Mouse (Mus musculus) limb, embryonic 13.5 days (tissue): ENCODE measurements around the gene Lpcat1. TPM values are rescaled to one million over a fixed set of nuclear protein-coding genes. Genes with fewer than 3 reads are reported as not detected.

Experiments
- ATAC-seq: fragments of 200-750 bp; cut with Nextera tagmentation; 2 replicates; pipeline ENCODE4 v1.8.0; 2017; ENCODE audit warnings: low read depth, moderate number of reproducible peaks, moderate TSS enrichment; ENCODE audit not compliant: low FRiP score
- H3K27ac ChIP-seq: fragments of 300-500 bp; sonication (generic); 2 replicates; pipeline ENCODE4 v1.5.1; 2015; ENCODE audit warnings: inconsistent platforms, mild to moderate bottlenecking, moderate library complexity
- H3K27me3 ChIP-seq: fragments of 300-500 bp; sonication (generic); 2 replicates; pipeline ENCODE4 v1.6.1; 2015; ENCODE audit warnings: mild to moderate bottlenecking, inconsistent platforms
- H3K36me3 ChIP-seq: fragments of 300-500 bp; sonication (generic); 2 replicates; pipeline ENCODE4 v1.6.1; 2015; ENCODE audit warnings: inconsistent platforms, mild to moderate bottlenecking, moderate library complexity
- H3K4me1 ChIP-seq: fragments of 300-500 bp; sonication (generic); 2 replicates; pipeline ENCODE4 v1.6.1; 2015; ENCODE audit warnings: inconsistent platforms
- H3K4me2 ChIP-seq: fragments of 300-500 bp; sonication (generic); replicated peaks from 2 replicates; pipeline ENCODE4 v1.6.1; 2015; ENCODE audit warnings: inconsistent platforms, mild to moderate bottlenecking, moderate library complexity
- H3K4me3 ChIP-seq: fragments of 300-500 bp; sonication (generic); 2 replicates; pipeline ENCODE4 v1.5.1; 2015; ENCODE audit warnings: moderate library complexity, mild to moderate bottlenecking, inconsistent platforms
- H3K9ac ChIP-seq: fragments of 300-500 bp; sonication (generic); 2 replicates; pipeline ENCODE4 v1.6.1; 2015; ENCODE audit warnings: mild to moderate bottlenecking, inconsistent platforms
- H3K9me3 ChIP-seq: fragments of 300-500 bp; sonication (generic); 2 replicates; pipeline ENCODE4 v1.6.1; 2016; ENCODE audit warnings: inconsistent platforms
- WGBS: fragments of 180-500 bp; shearing (Covaris S2); methylation state at CpG from one replicate; pipeline ENCODE4 v1.1.7; 2015; 5-methylcytosine and 5-hydroxymethylcytosine counted together
- polyA plus RNA-seq: library from polyadenylated mRNA; unstranded; fragments of >200 nt; fragmentation: Nextera tagmentation; extraction: Ambion mirVana; gene quantifications from 2 replicates; pipeline ENCODE4 v1.2.1, GENCODE M21; 2015

The Lpcat1 gene
- polyA plus RNA-seq, 1 experiment from 2014 or later = 53.6 TPM

DNA sequence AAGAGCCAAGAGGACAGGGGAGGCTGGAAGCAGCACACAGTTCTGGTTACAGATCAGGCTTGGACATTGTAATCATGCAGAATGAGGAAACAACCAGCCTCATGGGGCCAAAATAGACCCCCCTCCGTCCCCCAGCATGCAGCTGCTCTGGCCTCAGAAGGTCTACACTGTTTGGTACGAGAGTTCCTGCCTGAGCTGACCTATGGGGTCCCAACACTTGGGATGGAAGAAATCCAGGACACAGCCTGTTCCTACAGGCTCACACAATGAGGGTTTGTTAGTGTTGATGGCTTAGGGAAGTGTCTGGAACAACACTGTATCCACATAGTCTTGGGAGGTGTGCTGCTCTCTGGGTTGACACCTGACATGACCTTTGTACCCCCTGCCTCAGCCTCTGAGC, 18.8 kb upstream of the Lpcat1 start:
- Histone ChIP-seq H3K4me1 (peaks cover 28% of the 10 kb centered on the region), H3K27ac (peak overlapping the region; percentile 90; the same call in 1 of the 2 replicates), H3K36me3 (no peaks in the 10 kb centered on the region), H3K27me3 (0 out of 2 replicates have a peak, but pooled peaks cover 5% of the 10 kb centered on the region), H3K4me2 (no peak overlapping the region), H3K4me3 (no peak overlapping the region), H3K9me3 (no peaks in the 10 kb centered on the region), H3K9ac (no peak overlapping the region)
- ATAC-seq = no peak
- 51% methylated on average over 2 of the region's 2 CpGs for WGBS

DNA sequence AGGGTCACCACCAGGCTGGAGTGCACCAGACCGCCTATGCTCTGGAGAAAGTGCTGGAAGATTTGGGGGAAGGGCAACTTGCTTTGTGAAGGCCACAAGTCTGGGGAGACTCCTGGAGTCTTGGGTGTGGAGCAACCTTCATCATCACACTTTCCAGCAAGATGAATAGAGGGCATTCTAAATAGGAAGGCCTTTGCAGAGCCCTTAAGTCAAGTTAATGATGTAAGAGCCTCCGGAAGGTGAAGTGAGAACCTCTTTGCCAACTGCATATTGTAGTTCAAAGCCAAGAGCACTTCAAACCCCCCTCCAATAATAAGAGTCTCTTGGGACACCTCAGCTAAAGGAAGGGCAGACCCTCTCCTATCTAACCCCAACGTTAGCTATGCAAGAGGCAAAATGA, 18.3 kb upstream of the Lpcat1 start:
- no peak for ATAC-seq
- H3K4me3 ChIP-seq = no peak overlapping the region
- H3K27ac ChIP-seq = no peak overlapping the region
- WGBS = 79% methylated on average over 3 of the region's 3 CpGs
- H3K4me1 ChIP-seq = peaks cover 28% of the 10 kb centered on the region
- no peak overlapping the region for H3K4me2 ChIP-seq
- 0 out of 2 replicates have a peak, but pooled peaks cover 5% of the 10 kb centered on the region for H3K27me3 ChIP-seq
- H3K9ac ChIP-seq = no peak overlapping the region
- H3K9me3 ChIP-seq = no peaks in the 10 kb centered on the region
- no peaks in the 10 kb centered on the region for H3K36me3 ChIP-seq

DNA sequence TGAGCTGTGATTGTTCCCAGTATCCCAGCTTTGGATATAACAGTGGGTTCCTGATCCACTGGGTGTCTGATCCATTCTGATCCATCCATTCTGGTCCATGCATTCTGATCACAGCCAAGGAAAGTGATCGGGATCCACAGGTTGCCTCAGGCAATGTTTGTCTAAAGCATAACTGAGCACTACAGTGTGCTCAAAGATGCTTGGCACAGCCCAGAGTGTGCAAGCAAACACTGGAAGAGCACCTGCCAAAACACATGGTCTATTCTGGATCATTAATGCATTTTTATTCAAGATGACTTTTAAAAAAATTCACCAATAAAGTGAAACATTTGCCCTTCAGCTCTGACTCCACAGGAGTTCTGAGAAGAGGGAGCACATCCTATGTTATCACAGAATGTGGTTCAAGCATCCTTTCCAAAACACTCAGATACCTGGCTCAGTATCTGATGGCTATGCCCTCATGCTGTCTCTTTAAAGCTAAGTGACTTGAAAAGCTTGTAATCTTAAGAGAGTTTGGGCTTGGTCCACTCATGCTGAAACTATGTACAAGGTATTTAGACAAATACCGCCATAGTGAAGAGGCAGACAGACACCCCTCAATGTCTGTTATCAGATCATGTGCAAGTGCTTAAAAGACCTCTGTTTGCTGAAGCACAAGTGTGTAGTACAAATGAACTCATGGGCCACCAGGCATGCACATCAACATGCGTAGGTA, 13.3 kb upstream of the Lpcat1 start:
- Histone ChIP-seq H3K36me3 (no peaks in the 10 kb centered on the region), H3K9me3 (no peaks in the 10 kb centered on the region), H3K4me1 (no peaks in the 10 kb centered on the region), H3K4me3 (no peak overlapping the region), H3K27ac (no peak overlapping the region), H3K9ac (no peak overlapping the region), H3K4me2 (no peak overlapping the region), H3K27me3 (no peaks in the 10 kb centered on the region)
- ATAC-seq = no peak
- WGBS = 81% methylated on average over 3 of the region's 3 CpGs

DNA sequence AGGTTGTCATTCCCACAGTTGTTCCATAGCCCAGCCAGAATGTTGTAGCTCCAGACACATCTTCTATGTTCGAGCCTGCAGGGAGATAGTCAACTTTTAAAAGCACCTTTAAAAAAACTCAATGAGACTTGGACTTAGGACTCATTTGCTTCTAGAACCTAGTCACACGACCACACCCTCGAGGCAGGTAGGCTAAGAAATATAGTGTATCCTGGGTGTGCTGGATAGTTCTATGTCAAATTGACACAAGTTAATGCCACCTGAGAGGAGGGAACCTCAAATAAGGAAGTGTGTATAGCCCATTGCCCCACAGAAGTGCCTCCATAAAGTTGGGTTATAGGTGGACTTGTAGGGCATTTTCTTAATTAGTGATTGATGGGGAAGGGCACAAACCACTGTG, 11.7 kb upstream of the Lpcat1 start:
- H3K27ac ChIP-seq = no peak overlapping the region
- 0 out of 2 replicates have a peak, but pooled peaks cover 3% of the 10 kb centered on the region for H3K27me3 ChIP-seq

DNA sequence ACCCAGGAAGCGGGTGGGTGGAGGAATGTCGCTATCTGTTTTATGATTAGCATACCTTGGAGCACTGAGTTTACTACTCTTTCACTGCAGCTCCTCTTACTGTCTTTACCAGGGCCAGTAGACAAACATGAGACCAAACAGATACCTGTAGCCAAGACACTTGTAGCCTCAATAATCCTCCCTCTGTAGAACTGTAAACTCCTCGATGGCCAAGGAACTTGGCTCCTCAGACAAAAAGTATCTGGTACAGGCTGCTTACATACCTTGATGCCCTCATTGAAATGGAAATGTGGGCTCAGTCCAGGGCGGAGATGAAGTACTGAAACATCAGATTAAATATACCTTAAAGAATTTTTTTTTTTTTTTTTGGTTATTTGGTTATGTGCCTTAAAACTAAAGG, 9.7 kb upstream of the Lpcat1 start:
- ATAC-seq = no peak

More for the DNA sequence above, 11.7 kb upstream of the Lpcat1 start:
- Histone ChIP-seq H3K36me3 (no peaks in the 10 kb centered on the region), H3K9ac (no peak overlapping the region), H3K4me2 (no peak overlapping the region), H3K9me3 (no peaks in the 10 kb centered on the region), H3K4me3 (no peak overlapping the region), H3K4me1 (no peaks in the 10 kb centered on the region)
- no peak for ATAC-seq
- WGBS = 76% methylated on average over 3 of the region's 3 CpGs

DNA sequence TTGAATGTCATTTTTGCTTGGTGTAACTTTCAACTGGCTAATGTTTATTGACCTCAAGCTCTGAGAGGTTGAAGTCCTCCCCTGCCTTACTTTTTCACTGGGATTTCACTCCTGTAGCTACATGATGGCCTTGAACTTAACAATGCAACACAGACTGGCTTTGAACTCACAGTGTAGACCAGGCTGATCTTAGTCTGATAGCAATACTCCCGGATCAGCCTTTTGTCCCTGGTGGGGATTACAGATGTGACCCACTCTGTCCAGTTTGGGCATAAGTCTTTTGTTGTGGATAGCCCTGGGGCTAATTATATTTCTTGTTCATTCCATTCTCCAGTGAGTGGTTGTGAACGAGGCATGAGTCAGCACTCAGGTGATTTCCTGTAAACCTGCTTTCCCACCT, 9.3 kb upstream of the Lpcat1 start:
- Histone ChIP-seq H3K9me3 (no peaks in the 10 kb centered on the region), H3K4me2 (no peak overlapping the region), H3K9ac (no peak overlapping the region), H3K36me3 (no peaks in the 10 kb centered on the region), H3K27me3 (0 out of 2 replicates have a peak, but pooled peaks cover 3% of the 10 kb centered on the region), H3K4me1 (no peaks in the 10 kb centered on the region), H3K4me3 (no peak overlapping the region), H3K27ac (no peak overlapping the region)
- no peak for ATAC-seq
- 81% methylated on average over 2 of the region's 2 CpGs for WGBS

More for the DNA sequence above, 9.7 kb upstream of the Lpcat1 start:
- no peaks in the 10 kb centered on the region for H3K4me1 ChIP-seq
- WGBS = 87% methylated on average over 4 of the region's 4 CpGs
- no peak overlapping the region for H3K9ac ChIP-seq
- H3K27ac ChIP-seq = no peak overlapping the region
- H3K4me2 ChIP-seq = no peak overlapping the region
- 0 out of 2 replicates have a peak, but pooled peaks cover 3% of the 10 kb centered on the region for H3K27me3 ChIP-seq
- H3K4me3 ChIP-seq = no peak overlapping the region
- no peaks in the 10 kb centered on the region for H3K9me3 ChIP-seq
- no peaks in the 10 kb centered on the region for H3K36me3 ChIP-seq

DNA sequence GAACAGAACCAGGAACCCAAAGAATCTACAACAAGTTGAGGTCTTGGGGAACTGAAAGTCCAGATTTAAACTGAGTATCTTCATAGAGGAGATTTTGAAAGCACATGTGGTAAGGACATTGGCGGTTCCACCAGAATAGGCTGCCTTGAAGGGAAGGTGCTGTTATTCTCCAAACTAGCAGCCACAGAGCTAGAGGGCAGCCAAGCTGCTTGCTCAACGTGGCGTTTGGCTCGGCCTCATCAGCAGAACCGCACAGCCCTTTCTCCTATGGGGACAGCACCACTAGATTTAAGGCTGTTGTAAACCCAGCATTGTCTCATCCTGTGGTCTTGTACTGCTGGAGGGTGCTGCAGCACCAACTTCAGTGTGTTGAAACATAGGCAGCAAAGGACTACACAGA, 8.3 kb upstream of the Lpcat1 start:
- Histone ChIP-seq H3K27ac (no peak overlapping the region), H3K4me1 (no peaks in the 10 kb centered on the region), H3K36me3 (no peaks in the 10 kb centered on the region), H3K9ac (no peak overlapping the region), H3K4me3 (no peak overlapping the region), H3K9me3 (no peaks in the 10 kb centered on the region), H3K4me2 (no peak overlapping the region), H3K27me3 (0 out of 2 replicates have a peak, but pooled peaks cover 3% of the 10 kb centered on the region)
- no peak for ATAC-seq
- 66% methylated on average over 5 of the region's 5 CpGs for WGBS

DNA sequence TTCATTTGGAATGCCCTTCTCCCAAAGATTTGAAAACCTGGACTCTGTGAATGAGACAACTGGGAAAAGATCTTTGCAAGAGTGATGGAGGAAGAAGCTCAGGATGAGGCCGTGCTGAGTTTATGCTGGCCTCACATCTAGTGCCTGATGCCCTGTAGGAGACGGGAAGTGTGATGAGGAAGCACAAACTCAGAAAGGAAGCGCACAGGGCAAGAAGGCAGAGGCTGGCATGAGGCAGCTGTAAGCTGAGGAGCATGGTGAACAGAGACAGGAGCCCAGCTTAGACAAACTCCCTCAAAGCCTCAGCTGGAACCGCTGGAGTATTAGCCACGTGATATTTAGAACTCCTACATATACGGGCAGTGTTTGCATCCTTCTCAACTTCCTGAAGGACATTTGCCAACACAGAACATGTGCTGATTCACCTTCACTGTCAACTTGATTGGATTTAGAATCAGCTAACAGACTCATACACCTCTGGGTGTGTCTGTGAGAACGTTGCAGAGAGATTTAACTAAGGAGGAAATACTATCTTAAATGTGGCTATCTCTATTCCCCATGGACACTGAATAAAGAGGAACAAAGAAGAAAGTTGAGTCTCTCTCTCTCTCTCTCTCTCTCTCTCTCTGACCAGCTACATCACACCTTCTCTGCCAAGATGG, 7.7 kb upstream of the Lpcat1 start:
- WGBS = 71% methylated on average over 7 of the region's 7 CpGs
- no peaks in the 10 kb centered on the region for H3K36me3 ChIP-seq

DNA sequence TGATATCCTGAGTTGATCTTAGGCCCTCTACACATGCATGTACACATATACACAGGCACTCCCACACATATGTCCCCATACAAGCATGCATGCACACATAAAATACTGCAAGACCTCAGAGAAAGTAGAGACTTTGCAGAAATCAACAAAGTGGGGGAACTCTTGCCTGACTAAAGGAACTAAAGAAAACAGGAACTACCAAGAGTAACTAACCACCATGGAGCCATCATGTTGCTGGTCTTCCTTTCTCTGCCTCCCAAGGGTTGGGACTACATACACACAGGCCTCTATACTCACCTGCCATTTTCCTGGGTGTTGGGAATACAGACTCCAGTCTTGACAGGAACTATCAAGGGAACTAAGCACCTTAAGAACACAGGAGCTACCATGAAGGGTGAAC, 5.4 kb upstream of the Lpcat1 start:
- Histone ChIP-seq H3K4me3 (no peak overlapping the region), H3K9ac (no peak overlapping the region), H3K9me3 (no peaks in the 10 kb centered on the region), H3K4me2 (no peak overlapping the region), H3K36me3 (no peaks in the 10 kb centered on the region), H3K4me1 (peaks cover 11% of the 10 kb centered on the region), H3K27me3 (0 out of 2 replicates have a peak, but pooled peaks cover 3% of the 10 kb centered on the region), H3K27ac (no peak overlapping the region)
- no peak for ATAC-seq

More for the DNA sequence above, 7.7 kb upstream of the Lpcat1 start:
- Histone ChIP-seq H3K9ac (no peak overlapping the region), H3K27ac (no peak overlapping the region), H3K4me3 (no peak overlapping the region), H3K27me3 (0 out of 2 replicates have a peak, but pooled peaks cover 3% of the 10 kb centered on the region), H3K9me3 (no peaks in the 10 kb centered on the region), H3K4me1 (no peaks in the 10 kb centered on the region), H3K4me2 (no peak overlapping the region)
- no peak for ATAC-seq

DNA sequence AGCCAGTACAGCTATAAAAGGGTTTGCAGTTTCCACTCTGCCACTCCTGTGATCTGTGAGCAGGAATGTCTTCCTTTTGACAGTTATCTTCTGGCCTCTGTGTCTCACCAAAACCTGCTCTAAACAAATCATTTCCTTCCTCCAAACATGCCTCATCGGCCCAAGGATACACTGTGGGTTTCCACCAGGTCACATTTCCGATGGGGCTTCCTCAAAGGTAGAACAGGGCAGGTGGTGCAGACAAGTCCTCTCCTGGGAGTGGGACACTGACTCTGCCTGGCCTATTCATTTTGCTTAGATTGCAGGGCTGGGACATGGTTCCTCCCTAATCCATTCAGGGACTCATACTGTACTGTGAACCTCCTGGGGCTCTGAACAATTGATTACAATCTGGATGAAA, 1.8 kb upstream of the Lpcat1 start:
- Histone ChIP-seq H3K4me3 (no peak overlapping the region), H3K9me3 (no peaks in the 10 kb centered on the region), H3K4me2 (no peak overlapping the region), H3K36me3 (peaks cover 6% of the 10 kb centered on the region; the same call in 1 of the 2 replicates), H3K27ac (no peak overlapping the region; the same call in 1 of the 2 replicates), H3K4me1 (peaks cover 34% of the 10 kb centered on the region), H3K9ac (no peak overlapping the region), H3K27me3 (no peaks in the 10 kb centered on the region)
- ATAC-seq = no peak
- WGBS = 65% methylated on average over 2 of the region's 2 CpGs

DNA sequence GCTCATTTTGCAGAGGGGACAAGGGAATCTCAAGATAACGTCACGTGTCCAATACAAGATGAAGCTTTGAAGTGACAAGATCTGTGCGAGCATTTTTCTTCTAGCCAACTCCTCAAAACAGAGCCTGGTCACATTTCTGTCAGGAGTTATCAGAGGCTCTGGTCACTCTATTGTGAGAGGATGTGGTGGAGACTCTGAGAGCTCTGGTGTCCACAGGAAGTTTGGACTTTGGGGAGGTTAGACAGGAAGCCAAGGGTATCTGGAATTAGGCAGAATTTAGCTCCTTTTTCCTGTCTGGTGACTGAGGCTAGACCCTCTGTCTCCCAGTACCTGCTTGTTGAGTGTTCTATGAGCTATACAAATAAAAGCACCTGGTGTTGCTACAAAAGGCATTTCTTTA, 586 bp upstream of the Lpcat1 start:
- no peaks in the 10 kb centered on the region for H3K27me3 ChIP-seq
- H3K36me3 ChIP-seq = peaks cover 10% of the 10 kb centered on the region; the same call in 1 of the 2 replicates
- no peak for ATAC-seq
- H3K9ac ChIP-seq = no peak overlapping the region
- peaks cover 38% of the 10 kb centered on the region for H3K4me1 ChIP-seq
- WGBS = 80% methylated on average over 3 of the region's 3 CpGs
- H3K4me3 ChIP-seq = peak overlapping the region; percentile 87; the same call in 1 of the 2 replicates
- H3K9me3 ChIP-seq = no peaks in the 10 kb centered on the region
- H3K27ac ChIP-seq = no peak overlapping the region
- peak overlapping the region; percentile 91; the same call in 1 of the 2 replicates for H3K4me2 ChIP-seq

DNA sequence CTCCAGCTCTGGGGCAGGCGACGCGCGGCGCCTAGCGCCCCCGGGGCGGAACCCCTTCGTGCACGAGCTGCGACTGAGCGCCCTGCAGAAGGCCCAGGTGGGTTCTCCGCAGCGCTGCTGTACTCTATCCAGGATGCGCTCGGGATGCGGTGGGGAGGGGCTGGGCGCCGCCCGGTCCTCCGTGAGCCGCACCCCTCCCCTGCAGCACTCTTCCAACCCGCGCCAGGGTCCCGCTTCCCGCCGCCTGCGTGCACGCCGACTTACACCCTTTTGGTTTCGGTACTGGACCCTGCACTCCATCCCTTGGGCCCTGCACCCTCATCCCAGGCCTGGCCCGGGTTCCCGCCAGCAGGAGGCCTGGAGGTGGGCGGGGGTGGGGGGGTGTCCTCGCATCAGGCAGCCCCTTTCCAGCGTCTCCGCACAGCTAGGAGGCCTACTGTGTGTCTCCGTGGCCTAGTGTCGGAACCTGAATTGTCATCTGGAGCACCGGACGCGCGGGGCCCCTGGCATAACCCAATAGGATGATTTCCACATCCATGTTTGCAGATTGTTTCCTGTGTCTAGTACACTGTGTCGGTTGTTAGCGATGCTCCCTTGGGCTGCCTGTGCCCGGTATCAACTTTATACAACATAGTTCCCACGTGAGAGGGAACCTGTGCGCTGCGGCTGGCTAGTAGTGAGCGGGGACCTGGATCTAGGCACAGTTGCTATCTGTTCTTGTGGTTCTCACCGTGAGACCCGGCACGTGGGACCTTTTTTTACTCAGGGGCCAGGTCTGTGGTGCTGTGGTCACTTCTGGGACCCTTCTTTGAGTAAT, 632 bp downstream of the Lpcat1 start:
- Histone ChIP-seq H3K4me3 (peak overlapping the region; percentile 87), H3K27ac (peak overlapping the region; percentile 99), H3K27me3 (no peaks in the 10 kb centered on the region), H3K4me1 (peaks cover 47% of the 10 kb centered on the region), H3K4me2 (peak overlapping the region; percentile 91), H3K9me3 (no peaks in the 10 kb centered on the region), H3K36me3 (peaks cover 10% of the 10 kb centered on the region; the same call in 1 of the 2 replicates), H3K9ac (peak overlapping the region; percentile 95)
- WGBS = under 1% methylated on average over 45 of the region's 53 CpGs
- peak; percentile 86 for ATAC-seq
